Mouse (Mus musculus): ENCODE measurements around the gene Gm7534. TPM values are rescaled to one million over a fixed set of nuclear protein-coding genes. Genes with fewer than 3 reads are reported as not detected.
"Not testable (repeated sequence)": the region's sequence is repeated elsewhere in the genome, so short reads cannot be mapped to it uniquely, and the experiment has no call there.

Gm7534 gene
- polyA plus RNA-seq, 1 experiment from 2014 or later: not detected

- no peak for ATAC-seq
- Histone ChIP-seq H3K36me3 (ENCODE audit: poor library complexity, severe bottlenecking) (peaks cover 6% of the 10 kb centered on the region), H3K27me3 (no peaks in the 10 kb centered on the region), H3K9me3 (replicated peaks) (no peaks in the 10 kb centered on the region), H3K4me2 (no peak overlapping the region), H3K4me1 (peaks cover 12% of the 10 kb centered on the region), H3K9ac (no peak overlapping the region), H3K27ac (no peak overlapping the region), H3K4me3 (no peak overlapping the region)
- WGBS: 89% methylated on average over 3 of the region's 3 CpGs
These were observed 19.1 kb downstream of the Gm7534 start for GRCm38 (mm10) chr4:134183711-134184110.

GRCm38 (mm10) chr4:134181825-134182224, 21.0 kb downstream of the Gm7534 start:
- Histone ChIP-seq H3K36me3 (ENCODE audit: poor library complexity, severe bottlenecking) (peaks cover 6% of the 10 kb centered on the region), H3K4me2 (no peak overlapping the region), H3K4me1 (peaks cover 12% of the 10 kb centered on the region), H3K4me3 (no peak overlapping the region), H3K9me3 (replicated peaks) (no peaks in the 10 kb centered on the region), H3K27ac (no peak overlapping the region), H3K9ac (no peak overlapping the region), H3K27me3 (no peaks in the 10 kb centered on the region)
- no peak for ATAC-seq

- Histone ChIP-seq H3K4me2 (no peak overlapping the region), H3K4me1 (peaks cover 10% of the 10 kb centered on the region), H3K36me3 (ENCODE audit: poor library complexity, severe bottlenecking) (peaks cover 6% of the 10 kb centered on the region), H3K4me3 (no peak overlapping the region), H3K27ac (no peak overlapping the region), H3K9ac (no peak overlapping the region), H3K9me3 (replicated peaks) (no peaks in the 10 kb centered on the region), H3K27me3 (no peaks in the 10 kb centered on the region)
- 94% methylated on average over 1 of the region's 1 CpGs for WGBS
- no peak for ATAC-seq
These were observed 21.7 kb downstream of the Gm7534 start for GRCm38 (mm10) chr4:134181112-134181511.

- Histone ChIP-seq H3K9ac (no peak overlapping the region), H3K27me3 (no peaks in the 10 kb centered on the region), H3K4me3 (no peak overlapping the region), H3K9me3 (replicated peaks) (no peaks in the 10 kb centered on the region), H3K27ac (no peak overlapping the region), H3K36me3 (ENCODE audit: poor library complexity, severe bottlenecking) (peaks cover 17% of the 10 kb centered on the region; the same call in 1 of the 2 replicates), H3K4me1 (no peaks in the 10 kb centered on the region), H3K4me2 (no peak overlapping the region)
- 70% methylated on average over 3 of the region's 3 CpGs for WGBS
- no peak for ATAC-seq
These were observed 30.4 kb downstream of the Gm7534 start for GRCm38 (mm10) chr4:134172391-134172790.

- no peak overlapping the region for H3K4me3 ChIP-seq
- H3K27me3 ChIP-seq: no peaks in the 10 kb centered on the region
- WGBS: 92% methylated on average over 3 of the region's 3 CpGs
- no peak overlapping the region for H3K27ac ChIP-seq
- H3K36me3 ChIP-seq (ENCODE audit: poor library complexity, severe bottlenecking): peaks cover 38% of the 10 kb centered on the region
- H3K4me2 ChIP-seq: no peak overlapping the region
- no peaks in the 10 kb centered on the region for H3K9me3 ChIP-seq (replicated peaks)
- ATAC-seq: no peak
- no peaks in the 10 kb centered on the region for H3K4me1 ChIP-seq
- H3K9ac ChIP-seq: no peak overlapping the region
These were observed 35.9 kb downstream of the Gm7534 start for GRCm38 (mm10) chr4:134166906-134167305.

GRCm38 (mm10) chr4:134165548-134166465, 37.0 kb downstream of the Gm7534 start:
- no peak for ATAC-seq
- Histone ChIP-seq H3K27me3 (no peaks in the 10 kb centered on the region), H3K9me3 (replicated peaks) (no peaks in the 10 kb centered on the region), H3K36me3 (ENCODE audit: poor library complexity, severe bottlenecking) (peaks cover 33% of the 10 kb centered on the region), H3K4me2 (no peak overlapping the region), H3K27ac (no peak overlapping the region), H3K4me3 (no peak overlapping the region), H3K4me1 (no peaks in the 10 kb centered on the region), H3K9ac (no peak overlapping the region)
- WGBS: 83% methylated on average over 3 of the region's 3 CpGs

- H3K36me3 ChIP-seq (ENCODE audit: poor library complexity, severe bottlenecking): peaks cover 29% of the 10 kb centered on the region
- no peaks in the 10 kb centered on the region for H3K27me3 ChIP-seq
- WGBS: 89% methylated on average over 6 of the region's 6 CpGs
- no peak overlapping the region for H3K4me2 ChIP-seq
- no peak overlapping the region for H3K4me3 ChIP-seq
- H3K9me3 ChIP-seq (replicated peaks): no peaks in the 10 kb centered on the region
- no peak overlapping the region for H3K27ac ChIP-seq
- no peak for ATAC-seq
- H3K9ac ChIP-seq: no peak overlapping the region
- H3K4me1 ChIP-seq: no peaks in the 10 kb centered on the region
These were observed 37.8 kb downstream of the Gm7534 start for GRCm38 (mm10) chr4:134165024-134165423.

GRCm38 (mm10) chr4:134164591-134164990, 38.2 kb downstream of the Gm7534 start:
- 93% methylated on average over 6 of the region's 6 CpGs for WGBS
- no peaks in the 10 kb centered on the region for H3K27me3 ChIP-seq
- no peaks in the 10 kb centered on the region for H3K9me3 ChIP-seq (replicated peaks)
- no peak overlapping the region for H3K9ac ChIP-seq
- no peak overlapping the region for H3K27ac ChIP-seq
- ATAC-seq: no peak
- H3K36me3 ChIP-seq (ENCODE audit: poor library complexity, severe bottlenecking): peaks cover 29% of the 10 kb centered on the region
- H3K4me1 ChIP-seq: no peaks in the 10 kb centered on the region
- H3K4me2 ChIP-seq: no peak overlapping the region
- no peak overlapping the region for H3K4me3 ChIP-seq

GRCm38 (mm10) chr4:134160071-134160470, 42.7 kb downstream of the Gm7534 start:
- not testable (repeated sequence) for H3K27ac ChIP-seq; H3K27me3 ChIP-seq; H3K9me3 ChIP-seq (replicated peaks); H3K4me1 ChIP-seq; ATAC-seq
- Histone ChIP-seq H3K4me2 (peak overlapping the region; percentile 65), H3K36me3 (ENCODE audit: poor library complexity, severe bottlenecking) (peaks cover 18% of the 10 kb centered on the region), H3K9ac (peak overlapping the region; percentile 53; the same call in 1 of the 2 replicates), H3K4me3 (peak overlapping the region; percentile 52)
- 5% methylated on average over 30 of the region's 30 CpGs for WGBS

GRCm38 (mm10) chr4:134158774-134159173, 44.0 kb downstream of the Gm7534 start:
- H3K4me2 ChIP-seq: no peak overlapping the region
- no peak overlapping the region for H3K27ac ChIP-seq
- WGBS: 85% methylated on average over 6 of the region's 6 CpGs
- no peak for ATAC-seq
- H3K4me1 ChIP-seq: no peaks in the 10 kb centered on the region
- no peak overlapping the region for H3K4me3 ChIP-seq
- H3K9ac ChIP-seq: no peak overlapping the region
- H3K27me3 ChIP-seq: no peaks in the 10 kb centered on the region
- no peaks in the 10 kb centered on the region for H3K9me3 ChIP-seq (replicated peaks)
- H3K36me3 ChIP-seq (ENCODE audit: poor library complexity, severe bottlenecking): peaks cover 23% of the 10 kb centered on the region

- Histone ChIP-seq H3K27me3 (no peaks in the 10 kb centered on the region), H3K27ac (no peak overlapping the region), H3K9me3 (replicated peaks) (no peaks in the 10 kb centered on the region), H3K9ac (no peak overlapping the region), H3K4me3 (no peak overlapping the region), H3K4me2 (no peak overlapping the region), H3K4me1 (no peaks in the 10 kb centered on the region), H3K36me3 (ENCODE audit: poor library complexity, severe bottlenecking) (peaks cover 34% of the 10 kb centered on the region)
- no peak for ATAC-seq
- WGBS: 87% methylated on average over 2 of the region's 2 CpGs
These were observed 45.2 kb downstream of the Gm7534 start for GRCm38 (mm10) chr4:134157558-134157957.

GRCm38 (mm10) chr4:134156744-134157143, 46.1 kb downstream of the Gm7534 start:
- no peak overlapping the region for H3K27ac ChIP-seq
- ATAC-seq: no peak
- WGBS: 85% methylated on average over 8 of the region's 8 CpGs
- H3K4me3 ChIP-seq: no peak overlapping the region
- H3K27me3 ChIP-seq: no peaks in the 10 kb centered on the region
- H3K36me3 ChIP-seq (ENCODE audit: poor library complexity, severe bottlenecking): peaks cover 38% of the 10 kb centered on the region
- no peak overlapping the region for H3K9ac ChIP-seq
- no peaks in the 10 kb centered on the region for H3K4me1 ChIP-seq
- H3K4me2 ChIP-seq: no peak overlapping the region
- no peaks in the 10 kb centered on the region for H3K9me3 ChIP-seq (replicated peaks)
